Mouse (Mus musculus) c-Kit-positive CD71-positive TER-119-positive erythroid progenitor cells, embryonic 14.5 days (primary cell): ENCODE results near the gene Fabp7.

Experiments
- DNase-seq: peaks from one replicate; pipeline ENCODE4 v3.0.0-alpha.2; 2013; ENCODE audit warnings: low spot score

Gene Fabp7

DNA sequence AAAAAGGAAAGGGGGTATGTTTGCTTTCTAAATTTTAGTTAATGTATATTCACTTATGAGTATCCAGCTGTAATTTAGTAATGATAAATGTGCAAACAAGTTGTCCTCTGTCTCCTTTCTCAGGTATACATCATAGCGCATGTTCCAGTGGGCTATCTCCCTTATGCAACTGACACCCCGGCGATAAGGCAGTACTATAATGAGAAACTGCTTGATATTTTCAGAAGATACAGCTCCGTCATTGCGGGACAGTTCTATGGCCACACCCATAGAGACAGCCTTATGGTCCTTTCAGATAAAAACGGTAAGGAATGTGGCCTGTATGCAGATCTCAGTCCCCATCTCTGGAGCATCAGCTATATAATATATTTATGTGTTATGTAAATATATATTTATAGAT is 23.1 kb downstream of the Fabp7 start:
- peak; percentile 82 for DNase-seq

DNA sequence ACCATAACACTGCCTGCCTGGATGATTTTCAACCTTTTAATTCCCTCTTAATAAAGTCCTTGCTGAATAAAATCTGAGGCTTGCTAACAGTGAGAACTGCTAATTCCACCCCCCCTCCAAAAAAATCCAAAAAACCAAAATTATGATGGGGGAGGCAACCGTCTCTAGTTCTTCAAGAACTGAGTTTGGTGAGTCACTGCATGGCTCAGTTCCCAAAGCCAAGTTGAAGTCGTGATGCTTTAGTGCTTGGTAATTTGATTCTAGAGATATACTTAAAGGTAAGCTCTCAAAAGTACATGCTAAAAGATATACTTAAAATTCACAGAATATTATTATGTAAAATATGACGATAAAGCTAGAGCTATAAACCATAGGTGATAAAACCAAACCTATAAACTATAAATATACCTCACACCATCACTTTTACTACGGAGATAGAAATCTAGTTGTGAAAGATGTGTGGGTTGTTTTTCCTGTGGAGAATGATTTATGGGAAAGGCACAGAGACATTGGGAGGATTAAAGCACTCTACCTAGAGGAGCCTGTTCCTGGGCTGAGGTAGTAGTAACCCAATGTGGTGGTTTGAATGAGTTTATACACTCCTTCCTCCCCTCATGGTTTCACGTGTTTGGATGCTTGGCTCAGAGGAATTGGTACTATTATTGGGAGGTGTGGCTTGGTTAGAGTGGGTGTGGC is 27.6 kb downstream of the Fabp7 start:
- DNase-seq: no peak

DNA sequence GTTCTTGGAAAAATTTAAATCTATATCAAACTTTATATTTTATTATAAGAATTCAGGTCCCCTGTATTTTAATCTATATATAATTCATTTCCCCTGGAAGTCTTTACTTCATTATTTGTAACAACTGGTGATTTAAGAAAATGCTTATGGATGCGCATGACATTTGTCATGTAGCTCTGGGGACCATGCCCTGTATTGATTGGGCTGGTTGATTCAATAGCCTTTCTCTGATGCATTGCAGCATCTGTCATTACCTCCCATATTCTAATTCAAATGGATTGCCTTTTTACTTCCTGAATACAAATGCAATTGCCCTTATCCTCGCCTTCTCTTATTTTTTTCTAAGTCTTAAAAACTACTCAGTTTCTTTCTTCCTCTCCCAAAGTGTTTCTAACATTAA is 29.6 kb downstream of the Fabp7 start:
- DNase-seq: no peak

DNA sequence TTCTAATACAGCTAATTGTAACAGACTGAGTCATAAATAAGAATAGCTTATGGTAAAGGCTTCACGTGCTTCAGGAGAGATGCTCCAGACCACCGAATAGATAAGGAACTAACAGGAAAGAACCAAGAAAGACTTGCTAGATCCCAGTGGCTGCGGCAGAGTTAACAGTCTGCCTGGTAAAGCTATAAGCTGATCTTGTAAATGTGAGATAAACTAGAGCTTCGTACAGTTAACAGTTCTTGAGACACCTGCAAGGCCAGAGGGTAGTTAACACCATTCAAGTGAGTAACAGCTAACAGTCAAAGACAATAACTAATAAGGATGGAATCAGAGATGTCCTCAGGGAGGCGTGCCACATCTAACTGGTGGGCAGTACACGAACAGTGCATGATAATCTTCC is 31.2 kb downstream of the Fabp7 start:
- no peak for DNase-seq

DNA sequence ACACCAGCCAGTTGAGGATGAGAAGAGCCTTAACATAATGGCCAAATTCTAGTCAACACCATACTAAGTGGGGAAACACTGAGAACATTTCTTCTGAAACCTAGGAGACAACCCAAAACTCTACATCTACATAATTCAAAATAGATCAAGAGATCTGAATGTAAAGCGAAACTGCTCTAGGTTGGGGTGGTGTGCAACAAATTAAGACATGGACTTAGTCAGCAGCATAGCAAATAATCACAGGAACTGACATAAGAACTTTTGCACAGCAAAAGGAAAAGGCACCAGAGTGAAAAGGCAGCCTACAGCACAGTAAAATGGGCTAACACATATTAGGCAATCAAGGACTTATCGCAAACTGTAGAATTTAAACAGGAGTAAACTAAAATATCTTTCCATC is 34.5 kb downstream of the Fabp7 start:
- no peak for DNase-seq

DNA sequence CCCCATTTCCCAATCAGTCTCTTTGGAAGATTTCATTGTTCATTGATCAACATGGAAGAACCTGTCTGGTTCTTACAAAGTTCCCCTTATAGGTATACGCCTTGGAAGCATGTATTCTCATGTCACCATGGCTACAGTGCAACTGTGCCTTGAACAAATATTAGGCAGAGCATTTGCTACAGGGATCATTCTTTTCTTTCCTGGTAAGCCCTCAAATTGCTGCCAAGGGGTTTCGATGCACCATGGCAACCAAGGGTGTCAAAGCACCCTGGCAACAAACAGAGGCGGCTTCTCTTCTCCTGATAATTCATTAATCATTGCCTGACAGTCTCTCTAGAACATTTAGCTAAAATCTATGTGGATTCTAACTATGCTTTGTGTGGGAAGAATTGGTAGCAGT is 37.8 kb downstream of the Fabp7 start:
- DNase-seq: no peak

DNA sequence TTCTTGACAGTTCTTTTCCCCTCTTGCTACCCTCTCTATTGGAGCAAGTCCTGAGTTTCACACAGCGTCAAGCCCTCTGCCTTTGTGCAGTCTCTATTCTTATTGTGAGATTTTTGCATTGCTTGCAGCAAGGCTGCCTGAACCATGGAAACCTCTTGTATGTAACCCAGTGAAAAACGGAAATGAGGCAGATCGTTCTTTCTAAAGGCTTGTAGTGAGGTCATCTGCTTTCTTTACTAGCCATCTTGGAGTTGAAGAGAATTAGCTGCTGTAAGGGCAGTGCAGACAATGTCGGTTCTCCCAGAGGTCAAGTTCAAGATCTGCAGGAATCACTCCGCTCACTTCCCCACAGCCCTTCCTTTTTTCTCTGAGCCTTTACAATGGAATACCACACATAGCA is 44.0 kb downstream of the Fabp7 start:
- DNase-seq: no peak

DNA sequence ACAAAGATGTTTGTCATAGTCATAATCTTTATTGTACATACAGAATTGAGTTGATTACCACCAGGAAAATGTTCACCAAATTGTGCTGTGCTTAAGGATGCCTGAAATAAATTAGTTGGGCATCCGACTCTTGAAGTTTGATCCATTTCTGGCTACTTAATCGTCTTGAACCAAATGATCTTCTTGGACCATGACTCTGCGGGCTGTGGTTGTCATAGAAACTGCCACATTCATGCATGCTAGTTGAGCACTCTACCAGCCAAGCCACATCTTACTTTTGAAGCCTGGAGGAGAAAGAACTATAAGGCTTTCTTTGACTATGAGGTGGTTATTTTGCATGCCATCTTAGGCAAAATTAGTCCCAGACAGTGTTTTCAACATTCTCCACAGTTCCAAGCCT is 44.9 kb downstream of the Fabp7 start:
- DNase-seq: no peak

DNA sequence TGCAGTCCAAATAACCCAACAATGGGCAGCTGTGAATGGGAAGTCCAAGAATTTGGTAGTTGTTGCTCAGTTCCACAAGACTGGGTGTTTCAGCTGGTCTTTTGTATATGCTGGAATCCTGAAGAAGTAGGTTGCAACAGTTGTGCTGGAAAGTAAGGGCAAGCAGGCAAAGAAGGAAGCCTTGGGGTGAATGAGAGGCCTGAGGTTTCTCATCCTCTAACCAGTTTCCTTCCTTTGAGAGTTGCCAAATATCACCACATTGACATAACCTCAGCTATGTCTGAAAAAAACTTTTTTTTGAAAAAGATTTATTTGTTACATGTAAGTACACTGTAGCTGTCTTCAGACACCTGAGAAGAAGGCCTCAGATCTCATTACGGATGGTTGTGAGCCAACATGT is 50.4 kb downstream of the Fabp7 start:
- DNase-seq: no peak

DNA sequence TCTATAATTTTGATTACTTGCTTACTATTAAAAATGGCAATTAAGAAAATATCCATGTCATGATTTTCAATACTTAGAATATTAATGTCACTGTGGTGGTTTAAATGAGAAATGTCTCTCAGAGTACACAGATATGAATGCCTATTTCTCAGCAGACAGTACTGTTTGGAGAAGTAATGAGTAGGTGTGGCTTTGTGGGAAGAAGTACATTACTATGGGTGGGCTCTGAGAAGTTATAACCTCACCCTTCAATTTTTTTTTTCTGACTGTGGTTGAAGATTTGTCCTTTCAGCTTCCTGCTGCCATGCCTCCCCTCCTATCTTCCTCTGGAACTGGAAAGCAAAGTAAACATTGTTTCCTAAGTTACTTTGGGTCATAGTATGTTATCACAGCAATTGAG is 51.3 kb downstream of the Fabp7 start:
- no peak for DNase-seq
